Mouse (Mus musculus) embryo, embryonic 11 days (tissue): ENCODE measurements around the gene Mrpl53.

Experiments used
- DNase-seq: peaks from one replicate; pipeline ENCODE4 v3.0.0-alpha.2; 2015

Mrpl53 gene

DNA sequence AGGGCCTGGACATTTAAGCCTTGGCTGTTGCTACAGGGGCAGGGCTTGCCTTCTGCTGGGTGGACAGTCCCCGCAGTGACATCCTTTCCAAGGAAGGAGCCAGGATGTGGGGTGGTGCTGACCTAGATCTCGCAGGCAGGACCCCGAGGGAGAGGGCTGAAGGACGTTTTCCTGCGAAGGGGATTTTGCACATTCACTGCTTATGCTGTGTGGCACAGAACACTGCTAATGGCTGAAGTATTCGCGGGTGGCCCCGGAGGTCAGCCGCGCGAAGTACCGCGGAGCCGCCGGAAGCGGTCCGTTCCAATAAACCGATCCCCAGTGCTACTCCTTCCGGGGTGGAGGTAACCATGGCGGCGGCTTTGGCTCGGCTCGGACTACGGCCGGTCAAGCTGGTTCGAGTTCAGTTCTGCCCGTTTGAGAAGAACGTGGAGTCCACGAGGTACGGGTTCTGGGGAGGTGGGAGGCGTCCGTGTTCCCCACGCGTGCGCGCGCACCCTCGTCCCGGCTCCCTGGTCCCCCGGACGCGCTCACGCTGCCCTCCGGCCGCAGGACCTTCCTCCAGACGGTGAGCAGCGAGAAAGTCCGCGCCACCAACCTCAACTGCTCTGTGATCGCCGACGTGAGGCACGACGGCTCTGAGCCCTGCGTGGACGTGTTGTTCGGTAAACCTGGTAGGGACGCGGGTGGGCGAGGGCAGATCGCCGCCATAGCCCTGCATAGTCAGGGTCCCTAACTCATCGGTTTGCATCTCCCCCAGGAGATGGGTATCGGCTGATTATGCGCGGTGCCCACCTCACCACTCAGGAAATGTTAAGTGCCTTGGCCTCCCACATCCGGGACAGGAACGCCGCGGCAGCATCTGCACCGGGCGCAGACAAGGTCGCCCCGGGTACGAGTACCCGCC lies at the start of gene Mrpl53:
TSS of gene Mrpl53 (plus strand) at position 279 of the 907 bp plus-strand sequence.
- peak; percentile 89 for DNase-seq

DNA sequence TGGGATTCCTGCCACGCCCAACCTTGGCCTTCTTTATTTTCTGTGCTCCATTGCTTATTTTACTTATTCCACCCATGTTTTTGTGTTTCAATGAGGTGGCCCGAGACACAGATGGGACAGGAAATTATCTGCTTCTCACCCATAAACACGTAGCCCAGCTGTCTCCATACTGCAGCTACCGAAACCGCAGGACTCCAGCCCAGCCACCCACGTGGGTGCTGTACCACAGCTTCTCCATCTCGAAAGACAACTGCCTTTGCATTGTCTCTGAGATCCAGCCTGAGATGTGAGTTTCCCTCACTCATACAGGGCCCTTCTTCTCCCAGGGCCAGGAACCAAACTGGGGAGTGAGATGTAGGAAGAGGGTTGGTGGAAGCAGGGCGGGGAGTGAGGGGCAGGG lies 42.8 kb upstream of the Mrpl53 start:
- no peak for DNase-seq

DNA sequence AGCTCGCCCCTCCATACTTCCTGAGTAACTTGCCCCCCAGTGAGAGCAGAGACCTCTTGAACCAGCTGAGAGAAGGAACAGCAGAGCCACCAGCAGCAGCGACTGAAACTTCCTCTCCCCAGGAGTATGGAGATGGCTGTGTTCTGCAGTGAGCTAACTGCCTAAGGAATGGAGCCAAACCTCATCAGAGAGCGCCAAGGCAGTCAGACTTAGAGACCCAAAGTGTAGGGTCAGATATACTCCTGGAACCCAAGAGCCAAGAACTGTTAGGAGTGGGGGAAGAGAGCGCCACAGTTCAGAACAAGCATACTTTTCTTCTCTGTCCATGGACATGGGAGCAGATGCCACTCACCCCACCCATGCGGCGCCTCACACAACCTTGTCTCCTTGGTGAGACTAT lies 42.4 kb upstream of the Mrpl53 start:
- no peak for DNase-seq

DNA sequence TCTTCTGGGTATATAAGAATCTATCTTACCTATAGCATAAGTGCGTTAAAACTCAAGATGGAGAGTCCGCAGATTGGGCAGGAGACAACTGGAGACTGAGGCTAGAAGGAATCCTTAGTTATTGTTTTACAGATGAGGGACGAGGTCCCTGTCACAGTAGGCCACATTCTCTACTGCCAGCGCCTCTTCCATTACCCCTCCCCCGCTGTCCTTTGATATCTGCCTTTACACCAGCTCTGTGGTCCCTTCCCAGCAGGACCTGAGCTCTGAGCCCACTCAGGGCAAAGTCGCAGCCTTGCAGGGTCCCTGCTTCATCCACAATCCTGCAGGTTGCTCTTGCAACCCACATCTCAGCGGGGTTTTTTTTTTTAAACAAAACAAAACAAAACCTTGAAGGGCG lies 40.6 kb upstream of the Mrpl53 start:
- DNase-seq: no peak

DNA sequence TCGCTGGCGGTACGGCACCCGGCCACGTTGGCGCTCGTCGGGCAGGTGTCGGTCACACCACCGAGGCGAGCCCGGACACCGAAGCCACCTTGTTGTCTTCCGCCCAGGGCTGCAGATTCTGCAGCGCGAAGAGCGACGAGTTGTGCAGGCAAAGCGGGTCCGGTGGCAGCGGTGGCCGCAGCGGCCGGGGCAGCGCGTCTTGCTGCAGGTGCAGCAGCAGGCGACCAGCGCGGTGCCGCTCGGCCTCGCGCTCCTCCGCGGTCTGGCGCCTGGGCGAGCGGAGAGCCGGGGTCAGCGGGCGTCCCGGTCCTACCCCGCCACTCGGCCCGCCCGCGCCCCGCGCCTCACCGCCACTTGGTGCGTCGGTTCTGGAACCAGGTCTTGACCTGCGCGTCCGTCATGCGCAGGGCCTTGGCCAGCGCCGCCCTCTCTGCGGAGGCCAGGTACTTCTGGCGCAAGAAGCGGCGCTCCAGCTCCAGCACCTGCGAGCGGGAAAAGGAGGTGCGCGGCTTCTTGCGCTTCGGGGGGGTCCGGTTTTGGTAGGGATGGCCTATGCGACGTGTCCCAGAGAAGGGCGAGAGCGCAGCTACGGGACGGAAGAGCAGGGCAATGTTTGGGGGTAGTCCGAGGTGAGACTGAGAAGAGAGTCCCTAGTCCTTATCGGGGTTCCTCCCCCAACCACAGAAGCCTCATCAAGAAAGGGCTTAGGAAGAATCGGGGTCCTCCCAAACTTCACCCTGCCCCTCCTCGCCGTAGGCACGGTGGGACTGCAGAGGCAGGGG lies 39.9 kb upstream of the Mrpl53 start:
- DNase-seq: peak; percentile 31

DNA sequence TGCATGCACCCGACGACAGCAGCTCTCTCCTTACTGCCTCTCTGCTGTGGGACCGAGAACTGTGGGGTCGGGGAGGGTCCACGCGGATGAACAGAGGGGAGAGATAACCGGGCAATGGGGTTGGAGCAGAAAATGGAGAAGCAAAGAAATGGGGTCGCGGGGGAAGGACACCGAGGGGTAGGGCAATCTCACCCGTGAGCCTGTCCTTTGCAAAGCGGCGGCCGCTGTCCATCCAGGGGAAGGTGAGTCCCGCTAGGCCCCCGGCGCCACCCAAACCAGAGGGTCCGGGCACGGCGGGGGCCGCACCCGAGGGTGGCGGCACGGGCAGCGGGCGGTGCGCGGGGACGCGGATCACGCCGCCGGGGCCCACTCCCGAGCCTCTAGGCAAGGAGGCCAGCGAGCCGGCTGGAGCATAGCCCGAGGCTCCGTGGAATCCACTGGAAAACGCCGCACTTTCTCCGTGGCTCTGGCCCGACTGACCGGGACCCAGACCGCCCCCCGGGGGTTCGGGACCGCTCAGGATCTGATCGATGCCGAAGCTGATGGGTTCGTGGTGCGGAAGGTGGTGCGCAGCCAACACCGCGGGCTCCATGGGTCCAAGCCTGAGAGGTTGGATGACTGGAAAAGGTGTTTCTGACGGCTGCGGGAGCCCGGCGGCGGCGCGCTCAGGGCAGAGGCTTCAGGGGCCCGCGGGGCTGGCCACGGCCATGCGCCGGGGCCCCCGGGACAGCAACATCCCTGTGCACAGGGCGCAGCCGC lies 39.2 kb upstream of the Mrpl53 start:
- no peak for DNase-seq

DNA sequence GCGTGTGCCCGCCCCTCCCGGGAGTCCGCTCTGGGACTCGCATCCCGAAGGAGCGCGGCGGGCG lies 38.8 kb upstream of the Mrpl53 start, which contains the start of gene Tlx2:
TSS of gene Tlx2 (minus strand) at position 47 of the 64 bp plus-strand sequence.
- no peak for DNase-seq

DNA sequence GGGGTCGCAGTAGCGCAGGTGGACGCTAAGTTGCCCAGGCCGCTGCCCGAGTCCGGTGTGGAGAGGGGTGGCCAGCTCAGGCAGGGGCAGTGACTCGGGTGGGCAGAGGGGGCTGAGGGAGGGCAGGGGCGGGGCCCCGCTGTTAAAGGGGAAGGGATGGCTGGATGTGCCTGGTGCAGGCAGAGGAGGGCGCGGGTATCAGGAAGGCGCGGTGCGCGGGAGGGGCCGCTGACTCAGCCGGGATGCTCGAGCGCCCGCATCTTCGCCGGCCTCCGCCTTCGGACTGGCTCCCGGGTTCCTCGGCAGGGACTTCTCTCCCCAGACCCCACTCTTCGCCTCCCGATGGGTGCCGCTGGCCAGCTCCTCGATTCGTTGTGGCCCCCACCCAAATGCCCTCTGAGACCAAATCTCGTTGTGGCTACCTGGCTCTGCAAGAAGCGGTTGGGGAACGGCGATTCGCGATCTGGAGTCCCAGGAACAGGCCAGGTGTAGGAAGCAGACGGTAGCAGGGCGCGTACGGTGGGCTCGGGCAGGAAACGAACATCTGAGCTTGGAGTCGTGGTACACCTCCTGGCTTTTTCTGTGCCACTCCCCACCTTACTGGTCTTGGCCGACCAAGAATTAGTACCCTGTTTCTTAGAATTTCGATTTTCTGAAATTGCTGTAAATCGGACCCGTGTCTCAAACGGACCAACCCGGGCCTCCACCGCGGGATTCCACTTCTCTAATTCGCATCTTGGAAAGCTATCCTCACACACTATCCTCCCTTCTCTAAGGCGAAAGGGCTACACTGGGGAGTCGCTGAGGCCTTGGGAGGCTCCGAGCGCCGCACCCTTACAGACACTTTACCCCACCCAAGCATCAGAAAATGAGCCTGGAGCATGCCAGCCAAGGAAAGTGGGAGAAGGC lies 38.3 kb upstream of the Mrpl53 start:
- DNase-seq: peak; percentile 58

DNA sequence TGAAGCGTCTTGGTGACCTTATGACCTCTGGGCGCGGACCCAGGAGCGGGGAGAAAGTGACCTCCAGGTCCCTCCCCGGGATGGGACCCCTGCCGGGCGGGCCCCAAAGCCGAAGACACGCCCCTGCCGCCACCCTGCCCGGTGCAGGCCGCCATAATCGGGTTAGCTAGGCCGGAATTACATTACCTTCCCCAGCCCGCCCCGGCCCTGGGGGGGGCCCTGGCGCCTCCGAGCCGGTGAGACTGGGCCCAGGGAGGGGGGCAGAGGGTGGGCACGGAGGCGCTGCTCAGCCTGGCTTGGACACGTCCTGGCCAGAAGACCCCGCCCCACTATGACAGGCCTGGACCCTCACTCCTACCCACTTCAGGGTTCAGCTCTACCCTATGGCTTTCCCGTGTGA lies 37.6 kb upstream of the Mrpl53 start:
- peak; percentile 43 for DNase-seq

DNA sequence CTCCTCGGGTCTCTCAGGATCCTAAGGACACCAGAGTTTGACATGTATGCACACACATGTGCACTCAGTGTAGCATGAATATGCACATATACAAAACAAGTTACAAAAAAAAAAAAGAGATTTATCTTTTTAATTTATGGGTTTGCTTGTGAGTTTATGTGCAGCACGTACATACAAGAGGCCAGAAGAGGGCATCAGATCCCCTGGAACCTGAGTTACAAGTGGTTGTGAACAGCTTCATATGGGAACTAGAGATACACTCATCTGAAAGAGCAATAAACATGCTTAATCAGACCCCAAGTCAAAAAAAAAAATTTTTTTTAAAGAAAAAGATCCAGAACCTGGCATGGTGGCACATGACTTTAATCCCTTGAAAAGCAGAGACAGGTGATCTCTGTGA lies 33.9 kb upstream of the Mrpl53 start:
- DNase-seq: no peak

DNA sequence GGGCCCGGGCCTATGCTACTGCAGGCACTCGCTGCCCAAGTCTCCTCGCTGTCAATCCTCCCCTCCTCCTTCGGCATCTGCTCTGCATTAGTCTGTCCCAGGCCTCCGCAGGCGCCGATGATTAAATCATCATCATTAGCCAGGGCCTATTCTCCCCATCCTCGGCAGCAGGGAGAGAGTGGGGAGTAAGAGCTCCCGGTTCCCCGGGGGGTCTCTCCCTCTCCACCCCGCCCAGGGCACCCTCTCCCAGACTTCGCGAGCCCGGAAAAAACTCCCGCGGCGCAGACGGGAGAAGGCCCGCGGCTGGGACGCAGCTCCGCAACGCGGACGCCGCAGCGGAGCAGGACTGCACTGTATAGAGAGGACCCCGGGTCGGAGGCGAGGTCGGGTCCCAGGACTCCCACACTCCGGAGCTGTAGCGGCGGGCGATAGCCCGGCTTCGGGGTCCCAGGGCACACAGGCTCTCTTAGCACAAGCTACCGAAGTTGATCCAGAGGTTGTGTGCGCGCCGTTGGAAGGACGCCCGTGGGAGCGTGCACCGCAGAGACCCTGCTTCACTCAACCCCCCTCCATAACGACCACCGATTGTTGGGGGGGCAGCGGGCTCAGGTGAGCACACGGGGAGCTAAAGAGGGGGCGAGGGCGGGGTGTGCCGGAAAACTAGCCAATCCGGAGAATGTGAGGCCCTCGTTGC lies 31.1 kb upstream of the Mrpl53 start, which contains the start of gene Pcgf1:
TSS of gene Pcgf1 (plus strand) at position 240 of the 694 bp plus-strand sequence.
- peak; percentile 71 for DNase-seq

DNA sequence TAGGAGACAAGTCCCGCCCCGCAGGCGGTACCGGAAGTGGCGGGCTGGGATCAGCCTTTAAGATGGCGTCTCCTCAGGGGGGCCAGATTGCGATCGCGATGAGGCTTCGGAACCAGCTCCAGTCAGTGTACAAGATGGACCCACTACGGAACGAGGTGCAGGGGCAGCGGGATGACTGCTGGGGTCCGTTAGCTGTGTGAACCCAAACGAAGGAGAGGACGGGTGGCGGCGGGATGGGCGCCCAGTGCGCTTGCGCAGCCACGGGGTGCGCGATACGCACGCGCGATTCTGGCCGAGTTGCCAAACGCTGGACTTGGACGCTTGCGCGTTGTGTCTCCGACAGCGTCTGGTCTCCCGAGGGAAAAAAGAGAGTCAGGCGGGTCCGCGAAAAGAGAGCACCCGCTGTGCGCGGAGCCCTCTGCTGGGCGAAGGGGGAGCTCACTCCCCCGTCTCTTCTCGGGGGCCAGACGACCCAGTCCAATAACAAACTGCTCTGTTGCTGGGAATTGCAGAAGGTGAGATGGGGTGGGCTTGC lies 30.4 kb upstream of the Mrpl53 start:
- peak; percentile 97 for DNase-seq

DNA sequence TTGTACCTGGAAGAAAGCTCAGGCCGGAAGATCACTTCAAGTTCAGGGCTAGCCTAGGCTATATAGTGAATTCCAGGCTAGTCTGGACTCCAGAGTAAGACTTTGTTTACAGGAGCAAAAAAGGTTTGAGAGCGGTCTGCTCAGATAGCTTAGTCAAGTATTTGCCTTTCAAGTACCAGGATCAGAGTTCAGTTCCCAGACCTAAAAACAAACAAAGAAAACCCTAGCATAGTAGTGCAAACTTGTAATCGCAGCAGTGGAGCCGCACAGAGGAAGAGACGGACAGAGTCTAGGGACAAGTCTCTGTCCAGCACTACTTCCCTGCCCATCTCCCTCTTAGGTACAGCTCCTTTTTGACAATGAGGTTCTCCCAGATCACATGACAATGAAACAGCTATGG lies 28.6 kb upstream of the Mrpl53 start:
- no peak for DNase-seq

DNA sequence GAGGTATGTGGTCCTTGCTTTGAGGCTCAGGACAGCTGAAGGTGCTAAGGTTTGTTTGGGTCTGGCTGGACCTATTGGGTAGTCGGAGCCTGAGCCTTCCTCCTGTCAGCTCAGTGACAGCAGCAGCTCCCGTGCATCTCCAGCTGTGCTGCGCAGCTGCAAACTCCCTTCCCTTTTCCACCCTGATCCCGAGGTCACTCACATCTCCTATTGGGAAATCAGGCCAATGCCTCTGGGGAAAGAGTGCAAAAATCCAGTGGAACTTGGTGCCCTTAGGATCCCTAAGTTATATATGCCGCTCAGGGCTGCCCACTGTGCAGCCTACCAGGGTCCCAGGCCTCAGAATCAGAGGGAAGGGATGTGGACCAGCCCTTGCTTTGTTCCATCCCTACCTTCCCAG lies 25.3 kb upstream of the Mrpl53 start:
- no peak for DNase-seq

DNA sequence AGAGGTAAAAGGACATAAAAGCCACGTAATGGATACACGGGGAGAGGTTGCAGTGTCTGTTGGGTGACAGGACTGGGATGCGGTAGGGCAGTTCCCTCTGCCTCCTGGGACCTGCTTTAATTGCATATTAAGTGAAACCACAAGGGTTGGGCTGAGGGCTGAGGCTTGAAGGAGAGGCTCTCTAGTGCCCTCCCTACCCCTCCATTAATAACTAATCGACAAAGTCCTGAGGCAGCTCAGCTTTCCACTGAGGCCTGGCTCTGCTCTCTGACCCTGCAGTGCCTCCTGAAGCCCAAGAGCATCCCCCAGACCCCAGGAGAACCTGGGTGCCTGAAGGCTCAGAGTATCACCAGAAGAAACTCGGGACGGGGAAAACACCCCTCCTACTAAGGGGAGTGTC lies 24.4 kb upstream of the Mrpl53 start:
- DNase-seq: no peak

DNA sequence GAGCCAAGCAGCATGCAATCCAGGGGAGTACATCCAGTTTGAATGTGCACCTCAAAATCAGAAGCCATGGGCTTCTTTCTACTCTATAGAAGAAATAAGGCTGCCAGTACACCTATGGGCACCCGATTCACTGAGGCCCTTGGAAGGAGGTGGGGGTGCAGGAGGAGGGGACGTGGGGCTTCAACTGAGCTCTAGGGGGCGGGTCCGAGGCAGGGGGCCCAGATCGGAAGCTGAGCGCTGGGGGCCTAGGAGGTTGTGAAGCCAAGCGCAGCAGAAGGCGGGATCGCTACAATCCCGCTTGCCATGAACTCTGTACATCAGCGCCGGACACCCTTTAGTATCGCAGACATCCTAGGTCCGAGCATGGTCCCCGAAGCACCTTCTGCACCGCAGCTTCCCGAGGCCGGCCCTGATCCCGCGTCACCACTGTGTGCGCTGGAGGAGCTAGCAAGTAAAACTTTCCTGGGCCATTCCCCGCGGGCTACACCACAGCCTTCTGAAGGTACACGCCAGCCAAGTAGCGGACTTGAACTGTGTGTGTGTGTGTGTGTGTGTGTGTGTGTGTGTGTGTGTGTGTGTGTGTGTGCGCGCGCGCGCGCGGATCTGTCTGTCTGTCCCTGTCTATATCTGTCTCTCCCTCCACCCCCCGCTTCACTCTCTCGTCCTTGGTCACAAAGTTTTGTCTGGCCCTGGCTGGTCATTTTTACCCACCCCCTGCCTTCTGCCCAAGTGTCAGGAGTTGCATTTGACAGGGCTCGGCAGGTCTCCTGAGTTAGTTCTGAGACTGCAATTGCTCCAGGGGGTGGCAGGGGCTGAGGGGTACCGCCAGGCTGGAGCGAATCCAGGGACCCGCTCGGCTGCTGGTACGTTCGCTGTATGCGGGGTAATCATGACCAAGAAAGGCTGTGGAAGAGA lies 22.5 kb upstream of the Mrpl53 start, which contains the start of gene Lbx2:
TSS of gene Lbx2 (plus strand) at position 247 of the 915 bp plus-strand sequence.
- peak; percentile 39 for DNase-seq

DNA sequence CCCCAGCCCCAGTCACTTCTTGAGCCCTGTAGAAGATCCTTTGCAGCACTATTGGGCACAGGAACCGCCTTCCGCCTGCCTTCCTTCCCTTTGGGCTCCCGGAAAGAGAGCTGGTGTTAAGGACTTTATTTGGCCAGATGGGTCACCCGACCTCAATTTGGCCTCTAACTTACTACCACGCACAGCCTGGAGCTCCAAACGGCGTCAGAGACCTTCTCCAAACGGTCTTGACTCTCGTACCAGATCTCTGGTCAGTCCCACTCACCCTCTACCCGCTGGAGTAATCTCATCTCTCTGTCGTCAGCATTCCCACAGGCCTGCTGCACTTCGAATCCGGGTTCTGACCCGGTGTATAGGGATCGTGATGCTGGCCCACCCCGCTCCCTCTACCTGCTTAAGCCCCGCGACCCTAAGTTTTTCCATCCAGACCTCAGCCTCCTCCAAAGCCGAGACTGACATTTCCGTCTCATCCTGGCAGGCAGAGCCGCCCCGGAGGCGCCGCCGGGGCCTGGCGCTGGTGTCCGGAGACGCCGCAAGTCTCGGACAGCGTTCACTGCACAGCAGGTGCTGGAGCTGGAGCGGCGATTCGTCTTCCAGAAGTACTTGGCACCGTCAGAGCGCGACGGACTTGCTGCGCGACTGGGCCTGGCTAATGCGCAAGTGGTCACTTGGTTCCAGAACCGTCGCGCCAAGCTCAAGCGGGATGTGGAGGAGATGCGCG lies 21.5 kb upstream of the Mrpl53 start:
- peak; percentile 55 for DNase-seq

DNA sequence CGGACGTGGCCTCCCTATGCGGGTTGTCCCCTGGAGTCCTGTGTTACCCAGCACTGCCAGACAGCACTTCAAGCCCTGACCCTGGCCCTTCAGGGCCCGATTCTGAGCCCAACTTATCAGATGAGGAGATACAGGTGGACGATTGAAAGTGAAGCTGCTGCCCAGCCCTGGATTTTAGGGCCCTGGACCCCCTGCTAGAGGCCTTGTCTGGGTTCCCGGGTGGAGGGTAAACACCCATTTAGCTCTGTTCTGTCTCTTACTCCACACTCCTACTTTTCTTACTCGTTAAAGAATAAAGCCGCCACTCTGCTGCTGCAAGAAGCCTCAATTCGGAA lies 20.9 kb upstream of the Mrpl53 start:
- no peak for DNase-seq

DNA sequence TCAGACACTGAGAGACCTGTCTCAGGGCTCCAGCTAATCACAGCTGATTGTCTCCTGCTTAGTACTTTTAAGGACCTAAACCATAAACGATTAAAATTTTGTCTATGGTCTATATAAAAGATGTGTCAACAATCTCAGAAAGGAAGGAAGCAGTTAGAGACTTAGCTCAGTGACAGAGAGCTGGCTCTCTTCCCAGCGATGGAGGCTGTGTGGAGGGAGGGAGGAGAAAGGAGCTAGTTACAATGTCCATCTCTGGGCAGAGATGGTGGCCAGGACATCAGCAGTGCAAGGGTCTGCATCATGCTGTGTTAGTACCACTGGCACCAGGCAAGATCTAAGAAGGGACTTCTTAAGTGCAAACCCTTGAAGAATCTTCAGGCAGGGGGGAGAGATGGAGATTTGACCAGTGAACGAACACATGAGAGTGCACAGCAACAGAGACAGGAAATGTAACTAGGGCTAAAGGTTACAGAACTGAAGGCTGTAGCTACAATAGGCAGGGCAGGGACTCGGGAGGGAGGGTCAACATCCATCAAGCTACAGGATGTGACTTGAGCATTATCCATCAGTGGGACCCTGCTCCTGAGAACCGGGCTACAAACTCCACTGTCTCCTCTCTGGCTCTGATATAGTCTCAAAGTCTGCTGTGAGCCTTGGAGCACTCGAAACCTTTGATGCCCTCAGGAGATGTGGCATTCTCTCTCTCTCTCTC lies 16.3 kb upstream of the Mrpl53 start:
- DNase-seq: no peak
